Mouse (Mus musculus) kidney, embryonic 14.5 days (tissue): ENCODE measurements around the gene Gm5485. TPM values are rescaled to one million over a fixed set of nuclear protein-coding genes. Genes with fewer than 3 reads are reported as not detected.

Experiments used
- ATAC-seq: fragments of 200-750 bp; cut with Nextera tagmentation; 2 replicates; pipeline ENCODE4 v1.8.0; 2017; ENCODE audit warnings: moderate number of reproducible peaks, mild to moderate bottlenecking, moderate TSS enrichment, moderate library complexity; ENCODE audit not compliant: low FRiP score, low TSS enrichment
- H3K27ac ChIP-seq: fragments of 300-500 bp; sonication (generic); 2 replicates; pipeline ENCODE4 v1.5.1; 2014; ENCODE audit warnings: low read depth, mild to moderate bottlenecking, low read length, moderate library complexity, mixed read lengths
- H3K27me3 ChIP-seq: fragments of 300-500 bp; sonication (generic); 2 replicates; pipeline ENCODE4 v1.6.1; 2014; ENCODE audit warnings: mild to moderate bottlenecking, low read length; ENCODE audit not compliant: control insufficient read depth, insufficient read depth
- H3K36me3 ChIP-seq: fragments of 300-500 bp; sonication (generic); 2 replicates; pipeline ENCODE4 v1.6.1; 2014; ENCODE audit warnings: low read length, mixed read lengths; ENCODE audit not compliant: control insufficient read depth, insufficient read depth
- H3K4me1 ChIP-seq: fragments of 300-500 bp; sonication (generic); 2 replicates; pipeline ENCODE4 v1.6.1; 2014; ENCODE audit warnings: low read length, mixed read lengths; ENCODE audit not compliant: control insufficient read depth, insufficient read depth
- H3K4me2 ChIP-seq: fragments of 300-500 bp; sonication (generic); replicated peaks from 2 replicates; pipeline ENCODE4 v1.6.1; 2014; ENCODE audit warnings: low read depth, mild to moderate bottlenecking, low read length
- H3K4me3 ChIP-seq: fragments of 300-500 bp; sonication (generic); 2 replicates; pipeline ENCODE4 v1.5.1; 2014; ENCODE audit warnings: mild to moderate bottlenecking, low read length
- H3K9ac ChIP-seq: fragments of 300-500 bp; sonication (generic); 2 replicates; pipeline ENCODE4 v1.6.1; 2014; ENCODE audit warnings: low read depth, mild to moderate bottlenecking, low read length, moderate library complexity
- H3K9me3 ChIP-seq: fragments of 300-500 bp; sonication (generic); 2 replicates; pipeline ENCODE4 v1.6.1; 2016; ENCODE audit warnings: low read length; ENCODE audit not compliant: control insufficient read depth
- WGBS: fragments of 180-500 bp; shearing (Covaris S2); extraction: QIAGEN DNeasy Blood & Tissue Kit; methylation state at CpG from one replicate; pipeline ENCODE4 v1.1.7; 2014; 5-methylcytosine and 5-hydroxymethylcytosine counted together
- polyA plus RNA-seq: library from polyadenylated mRNA; unstranded; fragments of >200 nt; fragmentation: Nextera tagmentation; extraction: Ambion mirVana; gene quantifications from 2 replicates; pipeline ENCODE4 v1.2.1, GENCODE M21; 2014

Gm5485 gene
- polyA plus RNA-seq, 1 experiment from 2014 or later = not detected

DNA sequence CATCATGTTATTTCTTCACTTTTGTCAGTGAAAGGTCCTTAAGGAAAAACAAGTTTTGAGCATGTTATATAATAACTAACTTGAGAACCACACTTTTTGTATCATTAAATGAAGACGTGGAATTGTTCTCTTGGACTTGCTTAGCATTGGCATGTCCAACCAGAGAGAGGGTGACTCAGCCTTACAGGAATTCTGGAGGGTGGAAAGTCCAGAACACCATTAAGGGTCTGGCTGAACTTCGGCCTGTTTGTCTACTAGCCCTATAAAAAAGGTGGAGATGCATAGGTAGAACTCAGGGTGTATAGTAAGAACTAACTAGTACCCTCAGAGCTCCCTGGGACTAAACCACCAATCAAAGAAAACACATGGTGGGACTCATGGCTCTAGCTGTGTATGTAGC is 16.9 kb downstream of the Gm5485 start:
- no peak for ATAC-seq
- WGBS = 93% methylated on average over 2 of the region's 2 CpGs
- no peak overlapping the region for H3K4me2 ChIP-seq
- H3K9ac ChIP-seq = no peak overlapping the region
- no peaks in the 10 kb centered on the region for H3K36me3 ChIP-seq
- H3K4me3 ChIP-seq = no peak overlapping the region
- H3K4me1 ChIP-seq = no peaks in the 10 kb centered on the region
- H3K27ac ChIP-seq = no peak overlapping the region
- no peaks in the 10 kb centered on the region for H3K9me3 ChIP-seq
- no peaks in the 10 kb centered on the region for H3K27me3 ChIP-seq

DNA sequence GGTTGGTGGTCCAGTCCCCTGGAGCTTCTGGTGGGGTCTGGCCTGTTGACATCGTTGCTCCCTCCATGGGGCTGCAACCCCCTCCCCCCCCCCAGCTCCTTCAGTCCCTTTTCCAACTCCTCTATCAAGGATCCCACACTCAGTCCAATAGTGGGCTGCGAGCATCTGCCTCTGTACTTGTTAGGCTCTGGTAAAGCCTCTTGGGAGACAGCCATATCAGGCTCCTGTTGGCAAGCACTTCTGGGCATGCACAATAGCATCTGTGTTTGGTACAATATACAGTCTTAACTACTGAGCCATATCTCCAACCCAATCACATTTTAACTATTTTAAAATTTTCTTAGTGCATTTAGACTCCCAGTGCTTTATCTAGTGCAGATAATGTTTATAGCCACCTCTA is 25.2 kb downstream of the Gm5485 start:
- H3K4me1 ChIP-seq = no peaks in the 10 kb centered on the region
- no peaks in the 10 kb centered on the region for H3K36me3 ChIP-seq
- no peak overlapping the region for H3K4me3 ChIP-seq
- no peak overlapping the region for H3K27ac ChIP-seq
- H3K4me2 ChIP-seq = no peak overlapping the region
- no peaks in the 10 kb centered on the region for H3K9me3 ChIP-seq
- ATAC-seq = no peak
- 89% methylated on average over 2 of the region's 2 CpGs for WGBS
- H3K27me3 ChIP-seq = no peaks in the 10 kb centered on the region
- no peak overlapping the region for H3K9ac ChIP-seq

DNA sequence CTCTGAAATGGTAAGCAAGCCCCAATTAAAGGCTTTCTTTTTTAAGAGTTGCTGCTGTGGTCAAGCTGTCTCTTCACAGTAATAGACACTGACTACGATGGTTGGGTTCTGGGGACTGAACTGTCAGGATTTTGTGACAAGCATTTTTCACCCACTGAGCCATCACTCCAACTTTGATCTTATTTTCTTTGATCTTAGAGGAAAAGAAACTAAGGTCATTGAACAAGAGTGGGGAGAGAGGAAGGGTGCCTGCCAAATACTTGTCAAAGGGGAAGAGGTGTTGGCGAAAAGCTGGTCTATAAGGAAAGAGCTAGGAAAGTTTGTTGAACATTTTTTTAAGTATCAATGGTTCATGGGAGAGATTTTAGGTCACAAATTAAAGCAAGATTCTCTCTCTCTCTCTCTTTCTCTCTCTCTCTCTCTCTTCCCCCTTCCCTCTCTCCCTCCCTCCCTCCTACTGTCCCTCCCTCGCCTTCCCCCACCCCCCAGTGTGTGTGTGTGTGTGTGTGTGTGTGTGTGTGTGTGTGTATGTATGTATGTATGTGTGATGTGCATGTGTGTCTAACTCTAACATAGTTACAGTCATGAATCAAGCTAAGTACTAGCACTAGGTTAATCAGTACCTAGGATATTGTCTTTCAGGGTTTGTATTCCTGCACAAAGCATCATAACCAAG is 28.5 kb downstream of the Gm5485 start:
- H3K4me1 ChIP-seq = no peaks in the 10 kb centered on the region
- H3K4me3 ChIP-seq = no peak overlapping the region
- no peak for ATAC-seq
- no peak overlapping the region for H3K9ac ChIP-seq
- H3K4me2 ChIP-seq = no peak overlapping the region
- no peaks in the 10 kb centered on the region for H3K9me3 ChIP-seq
- H3K36me3 ChIP-seq = no peaks in the 10 kb centered on the region
- no peaks in the 10 kb centered on the region for H3K27me3 ChIP-seq
- no peak overlapping the region for H3K27ac ChIP-seq
- 46% methylated on average over 2 of the region's 3 CpGs for WGBS

DNA sequence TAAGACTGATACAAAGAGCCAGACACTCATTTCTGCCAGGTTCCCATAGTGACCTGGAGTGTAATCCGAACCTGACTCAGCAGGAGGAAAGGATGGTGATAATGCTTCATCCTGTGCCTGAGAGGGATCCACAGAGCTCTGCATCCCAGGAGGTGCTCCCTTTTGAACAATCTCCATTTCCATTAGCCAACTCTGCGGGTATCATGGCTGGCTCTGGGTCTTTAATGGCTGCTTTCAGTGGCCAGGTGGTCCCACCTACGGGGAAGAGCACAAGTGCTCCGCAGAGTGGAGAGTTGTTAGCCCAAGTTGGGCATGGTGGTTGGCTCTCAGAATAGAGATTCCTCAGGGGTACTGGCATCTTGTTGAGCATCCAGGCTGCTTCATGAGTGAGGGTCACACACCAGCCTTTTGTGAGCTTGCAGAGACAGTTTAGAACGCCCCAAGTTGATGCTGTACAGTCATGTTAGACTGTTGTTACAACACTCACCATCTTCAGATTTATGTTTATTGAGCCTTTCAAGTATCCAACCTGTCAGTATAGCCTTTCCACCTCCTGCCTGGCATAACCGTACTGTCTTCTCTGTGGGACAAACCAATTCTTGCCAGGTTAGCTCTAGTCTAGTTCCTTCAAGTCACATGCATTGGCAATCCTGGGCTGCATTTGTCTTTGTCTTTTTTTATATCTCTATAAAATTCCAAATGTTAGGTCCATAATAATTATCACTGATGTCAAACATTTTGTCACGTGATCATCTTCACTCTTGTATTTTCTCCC is 38.3 kb downstream of the Gm5485 start:
- ATAC-seq = no peak

DNA sequence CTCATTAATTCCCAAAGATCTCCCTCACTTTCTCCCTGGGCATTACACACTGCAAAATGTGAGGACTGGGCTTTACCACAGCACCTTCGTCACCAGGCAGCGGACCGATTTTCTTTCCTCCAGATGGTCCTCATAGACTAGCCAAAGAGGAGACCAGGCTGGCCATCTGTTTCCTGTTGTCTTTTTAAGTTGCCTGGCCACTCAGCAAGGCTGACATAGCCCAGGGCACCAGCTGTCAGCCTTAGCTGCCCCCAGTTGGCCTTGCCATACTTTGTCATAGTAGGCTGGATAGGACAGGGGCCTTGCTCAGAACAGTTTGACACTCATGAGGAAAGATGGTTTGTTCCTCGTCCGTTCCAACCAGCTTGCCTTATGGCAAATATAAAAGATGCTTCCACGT is 39.8 kb downstream of the Gm5485 start:
- no peak overlapping the region for H3K4me2 ChIP-seq
- H3K27me3 ChIP-seq = no peaks in the 10 kb centered on the region
- no peaks in the 10 kb centered on the region for H3K4me1 ChIP-seq
- 65% methylated on average over 6 of the region's 6 CpGs for WGBS
- H3K27ac ChIP-seq = no peak overlapping the region
- H3K9ac ChIP-seq = no peak overlapping the region
- ATAC-seq = no peak
- H3K9me3 ChIP-seq = no peaks in the 10 kb centered on the region
- H3K4me3 ChIP-seq = no peak overlapping the region
- no peaks in the 10 kb centered on the region for H3K36me3 ChIP-seq

More for the DNA sequence above, 38.3 kb downstream of the Gm5485 start:
- no peaks in the 10 kb centered on the region for H3K36me3 ChIP-seq
- no peaks in the 10 kb centered on the region for H3K27me3 ChIP-seq
- H3K27ac ChIP-seq = no peak overlapping the region
- no peak overlapping the region for H3K9ac ChIP-seq
- no peak overlapping the region for H3K4me3 ChIP-seq
- H3K9me3 ChIP-seq = no peaks in the 10 kb centered on the region
- H3K4me1 ChIP-seq = no peaks in the 10 kb centered on the region
- no peak overlapping the region for H3K4me2 ChIP-seq
- 83% methylated on average over 7 of the region's 7 CpGs for WGBS

DNA sequence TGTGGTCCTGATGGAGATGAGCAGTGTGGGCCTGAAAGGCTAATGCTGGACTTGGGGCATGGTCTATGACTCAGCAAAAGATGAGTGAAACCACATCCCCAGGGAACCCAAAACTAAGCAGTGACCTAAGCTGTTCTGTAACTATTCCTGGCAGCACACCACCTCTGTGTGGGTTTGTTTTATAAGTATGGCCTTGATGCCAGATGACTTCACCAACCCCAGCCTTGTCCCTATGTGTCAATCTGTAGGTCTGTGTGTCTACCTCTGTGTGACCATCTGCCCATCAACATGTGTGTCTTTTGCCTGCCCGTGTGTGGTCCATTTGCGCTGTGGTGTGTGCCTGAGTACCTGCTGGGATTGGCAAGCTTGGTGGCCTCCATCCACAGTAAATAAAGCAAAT is 44.1 kb downstream of the Gm5485 start:
- no peaks in the 10 kb centered on the region for H3K36me3 ChIP-seq
- 98% methylated on average over 2 of the region's 2 CpGs for WGBS
- peaks cover 2% of the 10 kb centered on the region; the same call in 1 of the 2 replicates for H3K9me3 ChIP-seq

DNA sequence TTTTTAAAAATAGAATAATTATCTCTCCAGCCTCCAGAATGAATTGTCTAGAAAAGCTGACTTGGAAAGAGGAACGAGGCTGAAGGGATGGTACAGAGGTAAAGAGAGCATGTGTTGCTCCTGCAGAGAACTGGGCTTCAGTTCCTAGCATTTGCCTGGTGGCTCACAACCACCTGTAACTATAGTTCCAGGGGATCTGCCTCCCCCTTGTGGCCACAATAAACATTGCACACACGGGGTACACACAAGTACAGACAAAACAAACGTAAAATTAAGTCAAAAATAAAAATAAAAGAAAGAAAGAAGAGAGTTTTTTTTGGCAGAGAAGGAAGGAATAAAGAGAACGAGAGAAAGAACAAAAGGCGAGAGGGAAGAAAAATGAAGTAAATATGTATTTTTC is 45.4 kb downstream of the Gm5485 start:
- no peak overlapping the region for H3K9ac ChIP-seq
- H3K4me1 ChIP-seq = no peaks in the 10 kb centered on the region
- H3K4me2 ChIP-seq = no peak overlapping the region
- ATAC-seq = no peak
- H3K36me3 ChIP-seq = no peaks in the 10 kb centered on the region
- WGBS = 92% methylated on average over 5 of the region's 5 CpGs
- H3K4me3 ChIP-seq = no peak overlapping the region
- no peak overlapping the region for H3K27ac ChIP-seq
- H3K9me3 ChIP-seq = peaks cover 2% of the 10 kb centered on the region; the same call in 1 of the 2 replicates
- H3K27me3 ChIP-seq = no peaks in the 10 kb centered on the region

More for the DNA sequence above, 44.1 kb downstream of the Gm5485 start:
- Histone ChIP-seq H3K4me3 (no peak overlapping the region), H3K27me3 (no peaks in the 10 kb centered on the region), H3K9ac (no peak overlapping the region), H3K4me1 (no peaks in the 10 kb centered on the region), H3K27ac (no peak overlapping the region), H3K4me2 (no peak overlapping the region)
- ATAC-seq = no peak

DNA sequence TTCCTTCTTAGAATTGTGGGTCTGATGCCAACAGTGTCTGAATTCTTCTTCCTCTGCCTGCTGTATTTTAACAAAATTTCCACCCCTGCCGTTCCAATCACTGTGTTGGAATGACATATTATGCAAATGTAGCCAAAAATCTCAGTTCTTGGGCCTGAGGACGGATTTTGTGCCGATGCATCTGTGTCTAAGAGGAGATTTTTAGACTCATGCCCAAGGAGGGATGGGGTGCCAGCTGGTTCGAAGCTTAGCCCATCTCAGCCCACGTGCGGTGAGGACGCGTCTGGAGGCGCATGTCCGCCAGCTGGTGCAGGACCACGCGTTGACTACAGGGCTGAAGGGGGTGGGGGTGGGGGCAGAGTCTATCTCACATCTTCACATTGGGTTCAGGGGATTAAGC is 51.3 kb downstream of the Gm5485 start:
- Histone ChIP-seq H3K9me3 (no peaks in the 10 kb centered on the region; the same call in 1 of the 2 replicates), H3K9ac (no peak overlapping the region), H3K4me3 (no peak overlapping the region), H3K36me3 (no peaks in the 10 kb centered on the region), H3K4me1 (no peaks in the 10 kb centered on the region), H3K27ac (no peak overlapping the region), H3K27me3 (no peaks in the 10 kb centered on the region), H3K4me2 (no peak overlapping the region)
- ATAC-seq = no peak
- WGBS = 92% methylated on average over 12 of the region's 12 CpGs

DNA sequence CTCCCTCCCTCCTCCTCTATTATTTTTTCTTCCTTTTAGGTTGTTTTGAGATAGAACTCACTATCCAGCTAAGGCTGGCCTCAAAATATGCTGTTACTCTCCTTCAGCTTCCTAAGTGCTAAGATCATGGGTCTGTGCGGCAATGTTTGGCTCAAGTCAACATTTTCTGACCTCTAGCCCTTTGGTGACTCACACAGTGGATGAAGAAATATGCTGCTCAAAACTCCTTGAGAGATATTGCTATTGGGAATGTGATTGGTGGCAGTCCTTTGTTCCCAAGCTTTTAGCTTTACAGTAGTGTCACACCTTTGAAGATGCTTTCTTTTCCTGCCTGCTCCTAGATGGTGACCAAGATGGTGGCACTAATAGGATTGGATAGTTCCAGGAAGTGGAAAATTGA is 55.8 kb downstream of the Gm5485 start:
- no peaks in the 10 kb centered on the region for H3K36me3 ChIP-seq
- no peaks in the 10 kb centered on the region for H3K4me1 ChIP-seq
- no peaks in the 10 kb centered on the region for H3K27me3 ChIP-seq
- H3K4me3 ChIP-seq = no peak overlapping the region
- no peaks in the 10 kb centered on the region; the same call in 1 of the 2 replicates for H3K9me3 ChIP-seq
- no peak overlapping the region for H3K27ac ChIP-seq
- no peak overlapping the region for H3K9ac ChIP-seq
- no peak overlapping the region for H3K4me2 ChIP-seq
- ATAC-seq = no peak
- 81% methylated on average over 1 of the region's 1 CpGs for WGBS
